Mouse (Mus musculus) liver, postnatal 0 days (tissue): Measurements from ENCODE around the gene Fahd1.

ENCODE experiments used
- CTCF ChIP-seq: sonication (generic); IDR thresholded peaks from 2 replicates; pipeline ENCODE4 v1.5.1; 2016; ENCODE audit warnings: antibody characterized with exemption, low read depth
- EP300 ChIP-seq: IDR thresholded peaks from 2 replicates; pipeline ENCODE4 v1.6.1; 2016; ENCODE audit warnings: antibody characterized with exemption, low read depth, mild to moderate bottlenecking

GRCm38 (mm10) chr17:24815256-24815655 is 34.9 kb downstream of the Fahd1 start:
- no peak for TF ChIP-seq CTCF
- TF ChIP-seq EP300: peak; percentile 29; the same call in 1 of the 2 replicates
